Mouse (Mus musculus) hindbrain, postnatal 0 days (tissue): ENCODE measurements at regions not wholly inside any gene's neighbourhood (a gene's known extent, or its start where the extent isn't known, plus 50 kb on each side); places are given as distances from the start of the nearest gene placed in this dataset.

ENCODE experiments used
- ATAC-seq: fragments of 200-750 bp; cut with Nextera tagmentation; 2 replicates; pipeline ENCODE4 v1.8.0; 2017; ENCODE audit warnings: mild to moderate bottlenecking, moderate TSS enrichment, moderate library complexity
- DNase-seq: peaks from one replicate; pipeline ENCODE4 v3.0.0-alpha.2; 2015; ENCODE audit warnings: low spot score
- H3K27ac ChIP-seq: fragments of 300-500 bp; sonication (generic); 2 replicates; pipeline ENCODE4 v1.5.1; 2014; ENCODE audit warnings: mild to moderate bottlenecking
- H3K27me3 ChIP-seq: fragments of 300-500 bp; sonication (generic); 2 replicates; pipeline ENCODE4 v1.6.1; 2014; ENCODE audit warnings: low read length, mixed read lengths; ENCODE audit not compliant: insufficient read depth
- H3K36me3 ChIP-seq: fragments of 300-500 bp; sonication (generic); 2 replicates; pipeline ENCODE4 v1.6.1; 2014; ENCODE audit warnings: low read length, mixed read lengths; ENCODE audit not compliant: insufficient read depth
- H3K4me1 ChIP-seq: fragments of 300-500 bp; sonication (generic); 2 replicates; pipeline ENCODE4 v1.6.1; 2014; ENCODE audit warnings: antibody characterized with exemption, low read length, mixed read lengths; ENCODE audit not compliant: insufficient read depth
- H3K4me2 ChIP-seq: fragments of 300-500 bp; sonication (generic); 2 replicates; pipeline ENCODE4 v1.6.1; 2014; ENCODE audit warnings: low read depth, mild to moderate bottlenecking, low read length, moderate library complexity, mixed read lengths
- H3K4me3 ChIP-seq: fragments of 300-500 bp; sonication (generic); 2 replicates; pipeline ENCODE4 v1.5.1; 2014; ENCODE audit warnings: low read length
- H3K9ac ChIP-seq: fragments of 300-500 bp; sonication (generic); replicated peaks from 2 replicates; pipeline ENCODE4 v1.6.1; 2014; ENCODE audit warnings: mild to moderate bottlenecking, low read length, moderate library complexity, mixed read lengths
- H3K9me3 ChIP-seq: fragments of 300-500 bp; sonication (generic); 2 replicates; pipeline ENCODE4 v1.6.1; 2016; ENCODE audit warnings: low read length, mixed read lengths
- CTCF ChIP-seq: IDR thresholded peaks from 2 replicates; pipeline ENCODE4 v1.5.1; 2016; ENCODE audit warnings: antibody characterized with exemption, control low read depth, low read depth
- WGBS: fragments of 180-500 bp; shearing (Covaris S2); extraction: QIAGEN DNeasy Blood & Tissue Kit; methylation state at CpG from one replicate; pipeline ENCODE4 v1.1.7; 2014; 5-methylcytosine and 5-hydroxymethylcytosine counted together

GRCm38 (mm10) chr4:72377520-72377919, 176.8 kb upstream of the Tle1 start:
- Histone ChIP-seq H3K9me3 (no peaks in the 10 kb centered on the region), H3K36me3 (no peaks in the 10 kb centered on the region), H3K4me2 (no peak overlapping the region), H3K27me3 (no peaks in the 10 kb centered on the region; the same call in 1 of the 2 replicates), H3K4me3 (no peak overlapping the region), H3K4me1 (no peaks in the 10 kb centered on the region), H3K27ac (no peak overlapping the region), H3K9ac (no peak overlapping the region)
- TF ChIP-seq CTCF, result no peak
- DNase-seq (peak; percentile 20), ATAC-seq (no peak)
- WGBS, result 34% methylated on average over 1 of the region's 1 CpGs

- no peaks in the 10 kb centered on the region for H3K9me3 ChIP-seq
- no peaks in the 10 kb centered on the region for H3K27me3 ChIP-seq
- H3K4me3 ChIP-seq, result no peak overlapping the region
- TF ChIP-seq CTCF, result no peak
- DNase-seq, result peak; percentile 6
- H3K4me1 ChIP-seq, result no peaks in the 10 kb centered on the region
- no peak overlapping the region for H3K4me2 ChIP-seq
- no peaks in the 10 kb centered on the region for H3K36me3 ChIP-seq
- 0 out of 2 replicates have a peak, but pooled peaks have one; percentile 27 for ATAC-seq
- H3K9ac ChIP-seq, result no peak overlapping the region
- H3K27ac ChIP-seq, result no peak overlapping the region
- WGBS, result 27% methylated on average over 1 of the region's 1 CpGs
These were observed 151.3 kb upstream of the Tle1 start for GRCm38 (mm10) chr4:72351985-72352384.

- no peak for DNase-seq
- no peaks in the 10 kb centered on the region for H3K9me3 ChIP-seq
- no peak for ATAC-seq
These were observed 131.2 kb upstream of the Tle1 start for GRCm38 (mm10) chr4:72331882-72332281.

GRCm38 (mm10) chr4:72329026-72329390, 128.3 kb upstream of the Tle1 start:
- no peaks in the 10 kb centered on the region for H3K9me3 ChIP-seq
- H3K36me3 ChIP-seq, result no peaks in the 10 kb centered on the region
- no peaks in the 10 kb centered on the region for H3K4me1 ChIP-seq
- H3K4me2 ChIP-seq, result no peak overlapping the region
- no peak for TF ChIP-seq CTCF
- H3K9ac ChIP-seq, result no peak overlapping the region
- DNase-seq, result no peak
- no peaks in the 10 kb centered on the region for H3K27me3 ChIP-seq
- no peak overlapping the region for H3K27ac ChIP-seq
- H3K4me3 ChIP-seq, result no peak overlapping the region
- ATAC-seq, result no peak

More at GRCm38 (mm10) chr4:72331882-72332281, 131.2 kb upstream of the Tle1 start:
- no peaks in the 10 kb centered on the region for H3K36me3 ChIP-seq
- no peaks in the 10 kb centered on the region for H3K4me1 ChIP-seq
- no peak overlapping the region for H3K9ac ChIP-seq
- H3K4me3 ChIP-seq, result no peak overlapping the region
- no peak overlapping the region for H3K4me2 ChIP-seq
- H3K27me3 ChIP-seq, result no peaks in the 10 kb centered on the region
- WGBS, result 68% methylated on average over 3 of the region's 3 CpGs
- no peak overlapping the region for H3K27ac ChIP-seq
- no peak for TF ChIP-seq CTCF

GRCm38 (mm10) chr4:72328282-72329025, 127.7 kb upstream of the Tle1 start:
- WGBS, result 76% methylated on average over 2 of the region's 2 CpGs
- ATAC-seq, result no peak
- no peaks in the 10 kb centered on the region for H3K9me3 ChIP-seq
- no peak overlapping the region for H3K4me2 ChIP-seq
- no peak for DNase-seq
- no peaks in the 10 kb centered on the region for H3K36me3 ChIP-seq
- H3K27me3 ChIP-seq, result no peaks in the 10 kb centered on the region
- H3K4me1 ChIP-seq, result no peaks in the 10 kb centered on the region
- no peak overlapping the region for H3K4me3 ChIP-seq
- no peak overlapping the region for H3K27ac ChIP-seq
- no peak overlapping the region for H3K9ac ChIP-seq
- TF ChIP-seq CTCF, result no peak

- no peaks in the 10 kb centered on the region for H3K9me3 ChIP-seq
- TF ChIP-seq CTCF, result no peak
- no peaks in the 10 kb centered on the region for H3K4me1 ChIP-seq
- H3K4me2 ChIP-seq, result no peak overlapping the region
- no peak overlapping the region for H3K27ac ChIP-seq
- H3K9ac ChIP-seq, result no peak overlapping the region
- H3K4me3 ChIP-seq, result no peak overlapping the region
- ATAC-seq (no peak), DNase-seq (no peak)
- no peaks in the 10 kb centered on the region for H3K36me3 ChIP-seq
- no peaks in the 10 kb centered on the region for H3K27me3 ChIP-seq
These were observed 124.2 kb upstream of the Tle1 start for GRCm38 (mm10) chr4:72324913-72325312.

- ATAC-seq (no peak), DNase-seq (no peak)
- Histone ChIP-seq H3K27me3 (no peaks in the 10 kb centered on the region), H3K9me3 (no peaks in the 10 kb centered on the region), H3K27ac (no peak overlapping the region), H3K9ac (no peak overlapping the region), H3K4me1 (no peaks in the 10 kb centered on the region), H3K4me3 (no peak overlapping the region), H3K4me2 (no peak overlapping the region), H3K36me3 (no peaks in the 10 kb centered on the region)
- 27% methylated on average over 1 of the region's 1 CpGs for WGBS
- no peak for TF ChIP-seq CTCF
These were observed 84.5 kb upstream of the Tle1 start for GRCm38 (mm10) chr4:72285112-72285675.
